Mouse (Mus musculus): ENCODE measurements around the gene Cmip.

Cmip gene

DNA sequence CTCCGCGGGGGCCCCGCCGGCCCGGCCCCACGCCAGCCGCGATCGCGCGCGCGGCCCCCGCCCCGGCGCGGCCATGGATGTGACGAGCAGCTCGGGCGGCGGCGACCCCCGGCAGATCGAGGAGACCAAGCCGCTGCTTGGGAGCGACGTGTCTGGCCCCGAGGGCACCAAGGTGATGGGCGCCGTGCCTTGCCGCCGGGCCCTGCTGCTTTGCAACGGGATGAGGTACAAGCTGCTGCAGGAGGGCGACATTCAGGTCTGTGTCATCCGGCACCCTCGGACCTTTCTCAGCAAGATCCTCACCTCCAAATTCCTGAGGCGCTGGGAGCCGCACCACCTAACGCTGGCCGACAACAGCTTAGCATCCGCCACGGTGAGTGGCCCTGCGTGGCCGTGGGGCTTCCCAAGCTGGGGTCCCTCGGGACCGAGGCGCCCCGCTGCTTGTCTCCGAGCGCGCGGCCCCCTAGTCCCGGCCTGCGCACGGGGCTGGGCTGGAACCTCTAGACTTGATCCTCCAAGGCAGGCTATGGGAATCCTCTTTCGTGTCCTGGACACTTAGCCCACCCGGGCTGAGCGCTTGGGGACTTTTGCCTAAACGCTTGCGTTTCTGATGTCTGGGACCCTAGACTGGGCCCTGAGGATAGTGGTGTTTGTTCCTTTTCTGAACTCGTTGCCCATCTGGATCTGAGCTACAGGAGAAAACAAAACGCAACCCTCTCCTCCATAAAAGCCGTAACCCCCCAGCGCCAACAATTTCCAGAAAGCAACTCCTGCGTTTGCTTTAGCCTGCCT, at the start of gene Cmip:
Cmip (plus strand) TSS at position 36 of the 792 bp plus-strand sequence.
- DNase-seq (ENCODE audit: low spot score in 2 of 2) = peak; percentile 41 to 51

- DNase-seq (ENCODE audit: low spot score in 2 of 2) = no peak
Observed at GRCm38 (mm10) chr8:117209150-117209549, 47.7 kb upstream of the Cmip start.

- no peak for DNase-seq (ENCODE audit: low spot score in 2 of 2)
Observed at GRCm38 (mm10) chr8:117212100-117212499, 44.8 kb upstream of the Cmip start.

GRCm38 (mm10) chr8:117217724-117218123, 39.1 kb upstream of the Cmip start:
- DNase-seq (ENCODE audit: low spot score in 2 of 2) = no peak

DNA sequence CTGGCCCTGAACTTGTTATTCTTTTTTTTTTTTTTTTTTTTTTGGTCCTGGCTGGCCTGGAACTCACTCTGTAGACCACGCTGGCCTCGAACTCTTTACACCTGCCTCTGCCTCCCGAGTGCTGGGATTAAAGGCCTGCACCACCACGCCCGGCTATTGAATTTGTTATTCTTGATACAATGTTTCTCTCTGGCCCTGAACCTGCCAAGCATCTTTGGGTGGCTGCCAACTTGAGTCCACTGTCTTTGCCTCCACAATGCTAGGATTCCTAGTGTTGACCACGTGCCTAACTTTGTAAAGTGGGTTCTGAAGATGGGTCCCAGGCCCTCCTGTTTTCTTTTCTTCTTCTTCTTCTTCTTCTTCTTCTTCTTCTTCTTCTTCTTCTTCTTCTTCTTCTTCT, 34.5 kb upstream of the Cmip start:
- DNase-seq (ENCODE audit: low spot score in 2 of 2) = no peak

DNA sequence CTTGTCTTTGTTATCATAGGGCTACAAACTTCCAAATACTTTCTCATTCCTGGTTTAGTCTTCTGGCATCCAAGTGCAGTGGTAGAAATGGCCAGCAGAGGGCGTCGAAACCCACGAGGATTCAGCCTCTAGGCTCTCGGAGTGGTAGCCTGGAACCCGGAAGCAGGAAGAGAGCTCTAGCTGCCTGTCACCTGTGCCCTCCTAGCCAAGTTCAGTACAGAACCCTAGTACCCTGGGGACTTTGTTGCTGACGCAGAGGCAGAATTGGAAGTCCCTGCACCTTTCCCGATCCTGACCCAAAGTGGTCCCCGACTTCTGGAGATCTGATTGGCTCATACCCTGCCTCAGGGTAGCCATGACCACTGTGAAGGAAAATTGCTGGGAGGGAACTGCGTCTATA, 32.2 kb upstream of the Cmip start:
- DNase-seq (ENCODE audit: low spot score in 2 of 2) = peak; percentile 90 to 92

GRCm38 (mm10) chr8:117226306-117226705, 30.6 kb upstream of the Cmip start:
- DNase-seq (ENCODE audit: low spot score in 2 of 2) = no peak

GRCm38 (mm10) chr8:117227339-117227738, 29.5 kb upstream of the Cmip start:
- no peak for DNase-seq (ENCODE audit: low spot score in 2 of 2)

GRCm38 (mm10) chr8:117233199-117233598, 23.7 kb upstream of the Cmip start:
- no peak for DNase-seq (ENCODE audit: low spot score in 2 of 2)

- DNase-seq (ENCODE audit: low spot score in 2 of 2) = no peak
Observed at GRCm38 (mm10) chr8:117236531-117236930, 20.3 kb upstream of the Cmip start.

DNA sequence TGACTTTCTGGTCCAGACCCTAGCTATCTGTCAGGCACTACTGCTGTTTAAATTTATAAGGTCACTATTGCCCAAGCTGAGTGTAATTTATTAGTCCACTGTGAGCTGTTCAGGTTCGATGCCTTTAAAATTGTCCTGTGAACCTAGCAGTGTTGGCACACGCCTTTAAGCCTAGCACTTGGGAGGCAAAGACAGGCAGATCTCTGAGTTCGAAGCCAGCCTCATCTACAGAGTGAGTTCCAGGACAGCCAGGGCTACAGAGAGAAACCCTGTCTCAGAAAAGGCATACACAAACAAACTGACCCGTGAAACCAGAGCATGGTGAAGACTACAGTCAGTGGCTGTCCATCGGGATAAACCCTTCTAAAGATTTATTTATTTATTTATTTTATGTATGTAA, 16.5 kb upstream of the Cmip start:
- DNase-seq (ENCODE audit: low spot score in 2 of 2) = no peak

DNA sequence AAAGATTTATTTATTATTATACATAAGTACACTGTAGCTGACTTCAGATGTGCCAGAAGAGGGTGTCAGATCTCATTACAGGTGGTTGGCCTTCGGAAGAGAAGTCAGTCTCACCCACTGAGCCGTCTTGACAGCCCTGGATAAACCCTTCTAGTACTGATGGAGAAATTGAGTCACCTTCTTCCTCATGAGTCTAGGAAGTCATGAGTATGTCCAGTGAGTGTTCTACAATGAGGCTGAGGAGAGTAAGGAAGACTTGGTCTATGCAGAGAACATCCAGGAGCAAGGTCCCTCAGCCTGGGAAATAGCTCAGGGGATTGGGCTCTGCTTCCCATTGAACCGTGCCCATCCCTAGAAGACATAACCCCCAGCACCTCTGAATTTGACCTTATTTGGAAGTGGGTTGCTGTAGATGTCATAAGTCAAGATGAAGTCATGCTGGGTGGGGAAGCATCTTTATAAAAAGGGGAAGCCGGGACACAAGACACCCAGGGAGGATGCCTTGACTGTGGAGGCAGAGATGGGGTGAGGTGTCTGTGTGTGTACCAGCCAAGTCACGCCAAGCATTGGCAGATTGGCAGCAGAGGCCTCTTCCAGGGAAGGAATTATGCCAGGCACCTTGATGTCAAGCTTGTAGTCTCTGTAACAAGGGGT, 15.9 kb upstream of the Cmip start:
- DNase-seq (ENCODE audit: low spot score in 2 of 2) = no peak

- no peak for DNase-seq (ENCODE audit: low spot score in 2 of 2)
Observed at GRCm38 (mm10) chr8:117241848-117242247, 15.0 kb upstream of the Cmip start.

DNA sequence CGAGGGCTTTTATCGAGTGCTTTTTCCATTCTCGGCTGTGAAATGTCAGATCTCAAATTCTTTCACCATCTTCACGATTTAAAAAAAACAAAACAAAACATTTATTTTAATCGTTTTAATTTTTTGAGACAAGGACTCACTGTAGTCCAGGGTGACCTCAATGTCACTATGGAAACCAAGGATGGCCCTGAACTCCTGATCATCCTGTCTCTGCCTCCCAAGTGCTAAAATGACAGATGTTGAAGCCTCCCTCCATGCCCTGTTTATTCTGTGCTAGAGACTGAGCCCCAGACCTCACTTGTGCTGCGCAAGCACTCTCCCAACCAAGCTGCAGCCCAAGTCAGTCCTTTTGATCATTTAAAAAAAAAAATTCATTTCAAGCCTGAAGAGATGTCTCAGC, 14.6 kb upstream of the Cmip start:
- DNase-seq (ENCODE audit: low spot score in 2 of 2) = no peak

GRCm38 (mm10) chr8:117244601-117245000, 12.3 kb upstream of the Cmip start:
- no peak for DNase-seq (ENCODE audit: low spot score in 2 of 2)

DNA sequence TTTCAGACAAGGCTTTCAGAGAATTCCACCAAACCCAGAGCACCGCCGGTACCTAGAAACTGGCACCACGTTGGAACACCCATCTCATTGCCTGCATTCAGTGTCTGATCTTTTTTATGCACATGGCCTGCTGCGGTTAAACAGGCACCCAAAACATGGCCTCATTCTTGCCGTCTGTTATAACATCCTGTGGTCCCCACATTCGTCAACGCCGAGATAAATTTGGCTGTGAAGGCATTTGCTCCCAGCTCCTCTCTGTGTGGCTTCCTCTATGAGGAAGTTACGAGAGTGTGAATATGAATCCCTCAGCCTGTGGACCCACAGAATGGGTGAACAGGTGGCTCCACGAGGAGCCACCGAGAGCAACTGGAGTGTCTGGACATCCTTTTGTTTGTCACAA, 8.5 kb upstream of the Cmip start:
- DNase-seq (ENCODE audit: low spot score in 2 of 2) = no peak

DNA sequence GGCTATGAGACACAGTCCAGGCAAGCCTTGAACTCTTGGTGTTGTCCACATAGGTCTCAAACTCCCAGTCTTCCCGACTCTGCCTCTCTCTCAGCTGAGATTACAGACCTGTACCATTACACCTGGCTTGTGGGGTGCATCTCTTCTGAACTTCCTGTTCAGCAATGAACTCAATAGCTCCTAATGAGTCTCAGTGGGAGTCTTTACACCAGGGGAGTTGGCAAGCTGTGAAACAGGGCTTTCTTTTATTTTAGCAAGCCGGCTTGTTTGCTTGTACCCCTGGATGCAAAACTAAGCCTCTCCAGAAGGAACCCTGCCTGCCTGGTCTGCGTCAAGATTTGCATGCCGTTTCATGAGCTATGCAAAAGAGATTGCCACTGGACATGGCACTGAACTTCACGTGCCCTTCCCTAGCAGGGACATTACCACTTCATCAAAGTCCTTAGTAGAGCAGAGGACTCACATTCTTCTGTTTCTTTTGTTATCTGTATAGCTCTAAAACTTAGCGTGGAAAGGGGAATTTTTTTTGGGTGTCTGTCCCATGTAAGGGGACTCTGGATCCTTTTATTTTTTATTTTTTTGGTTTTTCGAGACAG, 5.7 kb upstream of the Cmip start:
- no peak for DNase-seq (ENCODE audit: low spot score in 2 of 2)

- DNase-seq (ENCODE audit: low spot score in 2 of 2) = no peak
Observed at GRCm38 (mm10) chr8:117252650-117253049, 4.2 kb upstream of the Cmip start.

DNA sequence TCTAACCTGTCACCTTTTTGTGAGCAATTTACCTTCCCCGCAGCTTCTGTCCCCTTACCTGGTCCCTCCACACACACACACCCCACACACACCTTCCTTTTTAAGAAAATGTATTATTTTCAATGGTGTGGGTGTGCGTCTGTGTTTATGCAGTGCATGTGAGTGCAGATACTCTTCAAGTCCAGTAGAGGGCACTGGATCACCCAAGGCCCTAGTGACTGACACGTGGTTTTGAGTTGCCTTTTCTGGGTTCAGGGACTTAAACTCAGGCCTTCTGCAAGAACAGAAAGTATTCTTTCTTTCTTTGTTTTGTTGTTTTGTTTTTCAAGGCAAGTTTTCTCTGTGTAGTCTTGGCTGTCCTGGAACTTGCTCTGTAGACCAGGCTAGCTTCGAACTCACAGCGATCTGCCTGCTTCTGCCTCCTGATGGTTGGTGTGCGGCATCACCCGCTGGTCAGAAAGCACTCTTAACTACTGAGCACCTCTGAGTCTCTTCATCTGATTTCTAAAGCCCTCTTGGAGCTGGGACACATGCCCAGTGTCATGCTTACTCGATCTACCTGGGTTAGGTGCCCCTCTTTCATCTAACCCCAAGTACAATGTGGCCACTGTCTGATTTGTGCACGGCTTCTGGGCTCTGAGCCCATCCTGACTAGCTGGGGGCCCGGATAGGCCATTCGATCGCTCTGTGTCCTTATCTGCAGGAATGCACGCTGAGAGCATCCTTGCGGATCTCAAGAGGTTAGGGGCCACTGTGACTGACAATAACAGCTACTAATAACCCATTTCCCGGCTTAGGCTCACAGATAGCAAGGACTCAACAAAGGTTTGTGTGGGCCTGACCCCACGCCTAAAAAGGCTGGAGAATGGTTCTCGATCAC, 3.2 kb upstream of the Cmip start:
- no peak for DNase-seq (ENCODE audit: low spot score in 2 of 2)

- DNase-seq (ENCODE audit: low spot score in 2 of 2) = no peak
Observed at GRCm38 (mm10) chr8:117254496-117254895, 2.4 kb upstream of the Cmip start.

- peak; percentile 93 for DNase-seq (ENCODE audit: low spot score in 2 of 2)
Observed at GRCm38 (mm10) chr8:117256292-117256938, 449 bp upstream of the Cmip start.

Data from frontal cortex, postnatal 36 days (tissue).